Mouse (Mus musculus): ENCODE measurements at regions not wholly inside any gene's neighbourhood (a gene's known extent, or its start where the extent isn't known, plus 50 kb on each side); places are given as distances from the start of the nearest gene placed in this dataset.

- Histone ChIP-seq H3K4me2 (ENCODE audit: low read depth, low read length) (no peak overlapping the region), H3K4me1 (ENCODE audit: control insufficient read depth, insufficient read depth, low read length) (no peaks in the 10 kb centered on the region), H3K27me3 (ENCODE audit: control insufficient read depth, insufficient read depth, low read length) (no peaks in the 10 kb centered on the region), H3K27ac (ENCODE audit: low read length) (no peak overlapping the region), H3K36me3 (ENCODE audit: control insufficient read depth, insufficient read depth, low read length) (no peaks in the 10 kb centered on the region), H3K4me3 (replicated peaks; ENCODE audit: low read length) (no peak overlapping the region), H3K9me3 (replicated peaks; ENCODE audit: control insufficient read depth, low read length) (no peaks in the 10 kb centered on the region), H3K9ac (ENCODE audit: low read length) (no peak overlapping the region)
- no peak for ATAC-seq (ENCODE audit: insufficient read depth, low FRiP score)
- WGBS, result 55% methylated on average over 2 of the region's 2 CpGs
Observed at GRCm38 (mm10) chr7:115106041-115106440, 362.5 kb downstream of the Insc start.

- Histone ChIP-seq H3K4me3 (replicated peaks; ENCODE audit: low read length) (no peak overlapping the region), H3K9ac (ENCODE audit: low read length) (no peak overlapping the region), H3K36me3 (ENCODE audit: control insufficient read depth, insufficient read depth, low read length) (no peaks in the 10 kb centered on the region), H3K27me3 (ENCODE audit: control insufficient read depth, insufficient read depth, low read length) (no peaks in the 10 kb centered on the region), H3K9me3 (replicated peaks; ENCODE audit: control insufficient read depth, low read length) (no peaks in the 10 kb centered on the region), H3K4me1 (ENCODE audit: control insufficient read depth, insufficient read depth, low read length) (no peaks in the 10 kb centered on the region), H3K4me2 (ENCODE audit: low read depth, low read length) (no peak overlapping the region), H3K27ac (ENCODE audit: low read length) (no peak overlapping the region)
- no peak for ATAC-seq (ENCODE audit: insufficient read depth, low FRiP score)
- 53% methylated on average over 3 of the region's 3 CpGs for WGBS
Observed at GRCm38 (mm10) chr7:115112282-115112681, 368.8 kb downstream of the Insc start.

GRCm38 (mm10) chr7:115123283-115123682 lies 379.8 kb downstream of the Insc start:
- ATAC-seq (ENCODE audit: insufficient read depth, low FRiP score), result no peak
- no peak overlapping the region for H3K27ac ChIP-seq (ENCODE audit: low read length)
- no peaks in the 10 kb centered on the region for H3K27me3 ChIP-seq (ENCODE audit: control insufficient read depth, insufficient read depth, low read length)
- WGBS, result 43% methylated on average over 2 of the region's 2 CpGs
- no peaks in the 10 kb centered on the region for H3K36me3 ChIP-seq (ENCODE audit: control insufficient read depth, insufficient read depth, low read length)
- H3K4me3 ChIP-seq (replicated peaks; ENCODE audit: low read length), result no peak overlapping the region
- no peaks in the 10 kb centered on the region for H3K9me3 ChIP-seq (replicated peaks; ENCODE audit: control insufficient read depth, low read length)
- H3K4me1 ChIP-seq (ENCODE audit: control insufficient read depth, insufficient read depth, low read length), result no peaks in the 10 kb centered on the region
- H3K9ac ChIP-seq (ENCODE audit: low read length), result no peak overlapping the region
- H3K4me2 ChIP-seq (ENCODE audit: low read depth, low read length), result no peak overlapping the region

- H3K4me2 ChIP-seq (ENCODE audit: low read depth, low read length), result no peak overlapping the region
- WGBS, result 60% methylated on average over 3 of the region's 3 CpGs
Observed at GRCm38 (mm10) chr7:115129001-115129400, 385.5 kb downstream of the Insc start.

GRCm38 (mm10) chr7:115131259-115131969 lies 387.9 kb downstream of the Insc start:
- no peak overlapping the region for H3K27ac ChIP-seq (ENCODE audit: low read length)
- H3K4me3 ChIP-seq (replicated peaks; ENCODE audit: low read length), result no peak overlapping the region
- H3K27me3 ChIP-seq (ENCODE audit: control insufficient read depth, insufficient read depth, low read length), result no peaks in the 10 kb centered on the region
- no peak overlapping the region for H3K4me2 ChIP-seq (ENCODE audit: low read depth, low read length)
- WGBS, result 85% methylated on average over 10 of the region's 10 CpGs
- ATAC-seq (ENCODE audit: insufficient read depth, low FRiP score), result no peak
- no peaks in the 10 kb centered on the region for H3K4me1 ChIP-seq (ENCODE audit: control insufficient read depth, insufficient read depth, low read length)
- no peak overlapping the region for H3K9ac ChIP-seq (ENCODE audit: low read length)
- H3K36me3 ChIP-seq (ENCODE audit: control insufficient read depth, insufficient read depth, low read length), result no peaks in the 10 kb centered on the region
- no peaks in the 10 kb centered on the region for H3K9me3 ChIP-seq (replicated peaks; ENCODE audit: control insufficient read depth, low read length)

More at GRCm38 (mm10) chr7:115129001-115129400, 385.5 kb downstream of the Insc start:
- no peaks in the 10 kb centered on the region for H3K27me3 ChIP-seq (ENCODE audit: control insufficient read depth, insufficient read depth, low read length)
- H3K4me1 ChIP-seq (ENCODE audit: control insufficient read depth, insufficient read depth, low read length), result no peaks in the 10 kb centered on the region
- ATAC-seq (ENCODE audit: insufficient read depth, low FRiP score), result no peak
- no peak overlapping the region for H3K9ac ChIP-seq (ENCODE audit: low read length)
- H3K27ac ChIP-seq (ENCODE audit: low read length), result no peak overlapping the region
- no peaks in the 10 kb centered on the region for H3K9me3 ChIP-seq (replicated peaks; ENCODE audit: control insufficient read depth, low read length)
- H3K4me3 ChIP-seq (replicated peaks; ENCODE audit: low read length), result no peak overlapping the region
- H3K36me3 ChIP-seq (ENCODE audit: control insufficient read depth, insufficient read depth, low read length), result no peaks in the 10 kb centered on the region

- H3K4me2 ChIP-seq (ENCODE audit: low read depth, low read length), result no peak overlapping the region
- 71% methylated on average over 11 of the region's 11 CpGs for WGBS
- no peak for ATAC-seq (ENCODE audit: insufficient read depth, low FRiP score)
- H3K4me1 ChIP-seq (ENCODE audit: control insufficient read depth, insufficient read depth, low read length), result no peaks in the 10 kb centered on the region
- H3K9me3 ChIP-seq (replicated peaks; ENCODE audit: control insufficient read depth, low read length), result no peaks in the 10 kb centered on the region
- no peak overlapping the region for H3K4me3 ChIP-seq (replicated peaks; ENCODE audit: low read length)
- no peaks in the 10 kb centered on the region for H3K36me3 ChIP-seq (ENCODE audit: control insufficient read depth, insufficient read depth, low read length)
- no peak overlapping the region for H3K27ac ChIP-seq (ENCODE audit: low read length)
- H3K9ac ChIP-seq (ENCODE audit: low read length), result no peak overlapping the region
- H3K27me3 ChIP-seq (ENCODE audit: control insufficient read depth, insufficient read depth, low read length), result no peaks in the 10 kb centered on the region
Observed at GRCm38 (mm10) chr7:115131970-115132551, 388.6 kb downstream of the Insc start.

- H3K9ac ChIP-seq (ENCODE audit: low read length), result no peak overlapping the region
- 63% methylated on average over 3 of the region's 3 CpGs for WGBS
Observed at GRCm38 (mm10) chr7:115132595-115132994, 389.1 kb downstream of the Insc start.

GRCm38 (mm10) chr7:115134926-115135575 lies 391.6 kb downstream of the Insc start:
- WGBS, result 76% methylated on average over 3 of the region's 3 CpGs
- Histone ChIP-seq H3K4me3 (replicated peaks; ENCODE audit: low read length) (no peak overlapping the region), H3K36me3 (ENCODE audit: control insufficient read depth, insufficient read depth, low read length) (no peaks in the 10 kb centered on the region), H3K9me3 (replicated peaks; ENCODE audit: control insufficient read depth, low read length) (no peaks in the 10 kb centered on the region), H3K9ac (ENCODE audit: low read length) (no peak overlapping the region), H3K27me3 (ENCODE audit: control insufficient read depth, insufficient read depth, low read length) (no peaks in the 10 kb centered on the region), H3K4me2 (ENCODE audit: low read depth, low read length) (no peak overlapping the region), H3K4me1 (ENCODE audit: control insufficient read depth, insufficient read depth, low read length) (no peaks in the 10 kb centered on the region), H3K27ac (ENCODE audit: low read length) (no peak overlapping the region)
- ATAC-seq (ENCODE audit: insufficient read depth, low FRiP score), result no peak

More at GRCm38 (mm10) chr7:115132595-115132994, 389.1 kb downstream of the Insc start:
- no peaks in the 10 kb centered on the region for H3K27me3 ChIP-seq (ENCODE audit: control insufficient read depth, insufficient read depth, low read length)
- no peaks in the 10 kb centered on the region for H3K9me3 ChIP-seq (replicated peaks; ENCODE audit: control insufficient read depth, low read length)
- H3K4me3 ChIP-seq (replicated peaks; ENCODE audit: low read length), result no peak overlapping the region
- no peaks in the 10 kb centered on the region for H3K4me1 ChIP-seq (ENCODE audit: control insufficient read depth, insufficient read depth, low read length)
- H3K4me2 ChIP-seq (ENCODE audit: low read depth, low read length), result no peak overlapping the region
- no peak overlapping the region for H3K27ac ChIP-seq (ENCODE audit: low read length)
- no peaks in the 10 kb centered on the region for H3K36me3 ChIP-seq (ENCODE audit: control insufficient read depth, insufficient read depth, low read length)
- no peak for ATAC-seq (ENCODE audit: insufficient read depth, low FRiP score)

- WGBS, result 81% methylated on average over 3 of the region's 3 CpGs
- H3K9me3 ChIP-seq (replicated peaks; ENCODE audit: control insufficient read depth, low read length), result no peaks in the 10 kb centered on the region
- no peaks in the 10 kb centered on the region for H3K27me3 ChIP-seq (ENCODE audit: control insufficient read depth, insufficient read depth, low read length)
- no peak overlapping the region for H3K4me3 ChIP-seq (replicated peaks; ENCODE audit: low read length)
- no peaks in the 10 kb centered on the region for H3K36me3 ChIP-seq (ENCODE audit: control insufficient read depth, insufficient read depth, low read length)
- no peak overlapping the region for H3K4me2 ChIP-seq (ENCODE audit: low read depth, low read length)
- ATAC-seq (ENCODE audit: insufficient read depth, low FRiP score), result no peak
- H3K4me1 ChIP-seq (ENCODE audit: control insufficient read depth, insufficient read depth, low read length), result no peaks in the 10 kb centered on the region
- no peak overlapping the region for H3K9ac ChIP-seq (ENCODE audit: low read length)
- H3K27ac ChIP-seq (ENCODE audit: low read length), result no peak overlapping the region
Observed at GRCm38 (mm10) chr7:115140286-115140685, 396.8 kb downstream of the Insc start.

All from stomach, embryonic 16.5 days (tissue).